Mouse (Mus musculus): ENCODE measurements around the gene Fbxl13.

The Fbxl13 gene

GRCm38 (mm10) chr5:21513363-21513762 is 132.1 kb downstream of the Fbxl13 start:
- DNase-seq: no peak

GRCm38 (mm10) chr5:21509801-21510200 is 135.6 kb downstream of the Fbxl13 start:
- DNase-seq: no peak

GRCm38 (mm10) chr5:21506887-21507286 is 138.5 kb downstream of the Fbxl13 start:
- no peak for DNase-seq

GRCm38 (mm10) chr5:21505159-21505558 is 140.3 kb downstream of the Fbxl13 start:
- DNase-seq: no peak

DNA sequence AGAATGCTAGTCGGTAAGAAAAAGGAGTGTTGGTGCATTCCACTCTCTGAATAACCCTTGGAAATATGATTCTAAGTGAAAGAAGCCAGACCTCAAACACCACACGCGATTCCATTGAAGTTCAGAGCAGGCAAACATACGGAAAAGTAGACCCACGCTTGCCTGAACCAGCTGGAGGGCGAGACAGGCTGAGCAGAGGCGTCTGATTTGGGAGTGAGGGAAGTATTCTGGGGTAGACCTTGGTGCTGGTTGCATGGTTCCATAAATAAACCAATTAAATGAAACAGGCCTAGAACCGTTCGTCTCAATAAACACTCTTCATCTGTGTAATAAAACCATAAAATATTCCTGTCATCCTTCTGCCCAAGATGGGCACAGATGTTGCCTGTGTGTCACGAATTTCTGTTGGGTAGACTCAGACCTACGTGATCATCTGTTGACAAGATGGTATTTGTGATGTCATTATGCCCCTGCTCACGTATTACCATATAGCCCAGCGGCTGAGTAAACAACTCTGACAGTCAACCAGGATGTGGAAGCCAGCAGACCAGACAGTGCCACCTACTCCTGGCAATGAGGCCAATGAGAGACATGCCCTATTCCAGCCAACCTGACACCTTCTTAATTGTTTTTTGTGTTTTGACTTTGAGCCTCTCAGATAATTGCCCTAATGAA is 142.4 kb downstream of the Fbxl13 start:
- DNase-seq: no peak

DNA sequence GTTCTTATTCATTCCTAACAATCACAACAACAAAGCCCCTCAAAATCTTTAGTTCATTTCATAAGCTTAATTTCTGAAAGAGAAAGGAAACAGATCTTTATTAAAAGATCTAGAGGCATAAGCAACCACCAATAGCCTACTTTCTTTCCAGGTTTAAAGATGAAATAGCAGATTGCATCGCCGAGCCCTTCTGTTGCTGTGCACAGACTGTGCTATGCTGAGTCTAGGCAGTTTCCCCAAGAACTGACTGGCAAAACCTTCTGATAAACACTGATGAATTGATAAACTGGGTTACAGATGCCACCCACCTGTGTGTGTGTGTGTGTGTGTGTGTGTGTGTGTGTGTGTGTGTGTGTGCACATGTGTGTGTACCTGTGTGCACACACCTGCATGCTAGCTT is 144.5 kb downstream of the Fbxl13 start:
- no peak for DNase-seq

- no peak for DNase-seq
Measured at GRCm38 (mm10) chr5:21500133-21500532, 145.3 kb downstream of the Fbxl13 start.

GRCm38 (mm10) chr5:21498925-21499324 is 146.5 kb downstream of the Fbxl13 start:
- DNase-seq: no peak

- no peak for DNase-seq
Measured at GRCm38 (mm10) chr5:21498490-21498889, 146.9 kb downstream of the Fbxl13 start.

DNA sequence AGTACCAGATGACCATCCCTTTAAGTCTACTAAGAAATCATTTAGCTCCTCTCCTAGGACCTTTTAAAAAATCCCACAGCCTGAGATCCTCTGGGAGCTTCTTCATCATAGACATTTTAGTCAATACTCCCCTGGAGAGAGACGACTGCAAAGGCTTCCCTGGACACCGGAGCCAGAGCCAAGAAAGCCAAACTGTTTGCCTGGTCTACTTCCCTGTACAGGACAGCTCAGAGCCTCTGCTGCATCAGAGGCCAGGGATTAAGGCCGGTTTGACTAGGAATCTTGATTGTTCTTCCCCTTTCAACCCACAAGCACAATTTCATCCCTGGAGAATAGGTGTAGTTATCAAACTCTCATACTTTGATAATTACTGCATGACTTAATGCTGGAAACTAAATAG is 148.6 kb downstream of the Fbxl13 start:
- DNase-seq: no peak

DNA sequence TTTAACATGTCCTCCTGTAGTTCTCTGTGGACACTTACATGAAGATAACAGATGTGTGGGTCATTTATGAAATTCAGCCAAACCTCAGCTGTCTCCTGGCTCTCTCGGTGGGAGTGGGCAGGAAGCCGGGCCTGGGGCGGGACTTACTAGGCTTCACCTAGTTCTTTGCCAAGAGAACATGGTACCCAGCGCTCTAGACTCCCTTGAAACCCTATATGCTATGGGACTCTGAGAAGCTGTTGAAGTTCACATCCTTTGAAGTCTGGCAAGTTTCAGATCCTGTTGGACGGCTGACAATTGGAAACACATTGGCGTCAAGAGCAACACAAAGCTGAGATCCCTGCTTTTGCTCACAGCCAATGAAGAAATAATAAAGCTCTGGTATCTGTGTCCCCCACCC is 149.1 kb downstream of the Fbxl13 start:
- DNase-seq: peak; percentile 57 to 58

- DNase-seq: no peak
Measured at GRCm38 (mm10) chr5:21494781-21495180, 150.7 kb downstream of the Fbxl13 start.

DNA sequence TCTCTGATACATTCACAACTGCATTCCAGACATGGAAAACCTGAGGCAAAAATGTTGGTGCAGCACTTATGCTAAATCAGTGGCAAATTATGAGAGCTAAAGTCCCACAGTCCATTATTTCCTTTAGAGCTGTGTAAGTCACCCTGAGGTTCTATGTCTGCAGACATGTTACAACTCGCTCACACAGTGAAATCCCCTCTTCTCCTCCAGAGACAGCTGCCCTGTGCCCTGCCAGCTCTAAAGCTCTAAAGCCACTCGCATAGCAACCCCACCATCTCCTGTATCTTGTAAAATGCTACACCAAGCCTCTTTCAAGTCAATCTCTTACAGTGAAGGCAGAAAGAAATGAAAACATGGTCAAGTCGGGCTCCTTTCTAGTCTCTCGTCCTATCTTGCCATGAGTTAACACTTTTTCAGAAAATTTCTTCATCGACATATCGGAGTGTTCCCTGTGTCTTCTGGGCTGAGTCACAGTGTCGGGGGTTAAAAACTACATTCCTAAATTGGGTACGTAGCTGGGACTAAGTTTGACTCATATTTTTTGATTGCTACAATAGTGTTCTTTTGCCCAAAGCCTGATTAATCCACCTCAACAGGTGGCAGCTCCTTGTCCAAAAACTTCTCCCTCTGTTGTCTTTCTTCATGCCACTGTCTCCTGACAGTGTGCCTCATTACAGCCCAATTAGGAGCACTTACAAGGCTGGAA is 152.0 kb downstream of the Fbxl13 start:
- DNase-seq: no peak

- DNase-seq: no peak
Measured at GRCm38 (mm10) chr5:21492213-21492612, 153.2 kb downstream of the Fbxl13 start.

- no peak for DNase-seq
Measured at GRCm38 (mm10) chr5:21491469-21491868, 154.0 kb downstream of the Fbxl13 start.

- peak in 1 of 2 experiments; percentile 25 for DNase-seq
Measured at GRCm38 (mm10) chr5:21489135-21489534, 156.3 kb downstream of the Fbxl13 start.

GRCm38 (mm10) chr5:21488506-21488905 is 156.9 kb downstream of the Fbxl13 start:
- peak; percentile 19 to 54 for DNase-seq

GRCm38 (mm10) chr5:21487716-21488115 is 157.7 kb downstream of the Fbxl13 start:
- DNase-seq: peak; percentile 81 to 86

GRCm38 (mm10) chr5:21487306-21487705 is 158.1 kb downstream of the Fbxl13 start:
- DNase-seq: peak; percentile 20 to 39

DNA sequence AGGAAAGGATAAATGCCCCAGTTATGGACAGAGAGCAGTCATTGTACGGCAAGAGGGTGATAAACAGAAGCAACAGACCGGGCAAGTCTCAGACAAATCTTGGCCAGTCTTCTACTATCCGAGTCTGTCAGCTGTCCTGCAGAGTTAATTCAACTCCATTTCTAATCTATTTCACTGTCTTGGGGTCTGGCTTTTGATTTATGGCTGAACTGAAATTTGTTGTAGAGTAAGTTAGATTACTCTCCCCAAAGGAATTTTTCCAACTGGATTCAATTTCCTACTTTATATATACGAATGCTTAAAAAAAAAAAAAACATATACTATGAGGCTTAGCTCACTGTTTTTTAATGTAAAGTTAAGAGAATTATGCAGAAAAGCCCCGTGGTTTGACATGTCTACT is 158.6 kb downstream of the Fbxl13 start:
- DNase-seq: peak in 1 of 2 experiments; percentile 19

GRCm38 (mm10) chr5:21485197-21485829 is 160.1 kb downstream of the Fbxl13 start:
- peak in 1 of 2 experiments; percentile 21 for DNase-seq

GRCm38 (mm10) chr5:21483275-21483674 is 162.2 kb downstream of the Fbxl13 start:
- no peak for DNase-seq

DNA sequence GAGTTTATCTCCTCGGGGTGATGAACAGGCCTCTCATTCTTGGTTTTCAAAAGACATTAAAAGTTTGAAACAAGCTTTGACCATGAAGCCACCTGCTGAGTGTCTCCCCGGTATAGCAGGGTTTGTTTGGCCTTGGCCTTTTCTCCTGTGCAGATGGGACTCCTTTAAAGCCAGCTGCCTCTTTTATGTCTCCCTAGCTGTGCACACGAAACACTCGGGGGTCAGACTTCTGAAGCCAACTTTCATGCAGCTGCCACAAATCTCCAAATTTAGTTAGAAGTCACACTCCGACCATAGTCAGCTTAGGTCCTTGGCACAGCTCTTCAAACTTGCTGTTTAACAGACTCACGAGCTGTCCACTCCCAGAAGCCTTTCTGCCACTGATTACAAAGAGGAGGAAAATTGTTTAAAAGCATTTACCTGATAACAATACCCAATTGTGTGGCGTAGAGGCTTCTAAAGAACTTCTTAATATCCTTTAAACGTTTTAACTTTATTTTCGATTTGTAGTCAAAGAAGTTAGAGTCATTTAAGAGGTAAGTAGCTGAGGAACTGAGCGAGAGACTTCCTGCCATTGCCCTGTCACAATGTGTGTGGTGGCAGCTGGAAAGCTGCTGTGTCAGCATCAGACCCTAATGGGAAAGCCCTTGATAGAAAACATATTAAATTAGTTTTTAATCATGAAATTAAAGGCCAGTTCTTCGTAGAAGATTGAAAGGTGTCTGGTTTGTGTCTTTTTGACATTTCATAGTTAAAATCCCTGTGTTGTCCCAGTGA is 162.8 kb downstream of the Fbxl13 start:
- DNase-seq: no peak
